Mouse (Mus musculus) CD8-positive naive resting alpha-beta T cell, adult 57 days (primary cell): Measurements from ENCODE around the gene Ppp2ca. TPM values are rescaled to one million over a fixed set of nuclear protein-coding genes. Genes with fewer than 3 reads are reported as not detected.

Experiments
- total RNA-seq: library from RNA; stranded (reverse); gene quantifications from one replicate; pipeline ENCODE4 v1.2.4, GENCODE M21; 2023

Ppp2ca gene
- total RNA-seq, result 96.9 TPM

GRCm38 (mm10) chr11:52098398-52098946 is at the start of gene Ppp2ca:
Gene Ppp2ca, plus strand, starts transcription at chr11:52098681.

GRCm38 (mm10) chr11:52145428-52145827 is 46.9 kb downstream of the Ppp2ca start, which contains the start of gene Olfr1373:
Gene Olfr1373, minus strand, starts transcription at chr11:52145528.

Other genes with a start within 250 kb of the Ppp2ca start
- gene Jade2, start 241.0 kb upstream of the Ppp2ca start, total RNA-seq, result 67.8 TPM
- gene Cdkn2aipnl, start 131.0 kb upstream of the Ppp2ca start, total RNA-seq, result 43.7 TPM
- gene Ube2b, start 97.9 kb upstream of the Ppp2ca start, total RNA-seq, result 198 TPM
- 1.7 TPM for gene Cdkl3, start 94.5 kb upstream of the Ppp2ca start, total RNA-seq
- not detected for gene Olfr1373, start 46.8 kb downstream of the Ppp2ca start, total RNA-seq
- gene Olfr1371, start 115.3 kb downstream of the Ppp2ca start, total RNA-seq, result not detected
- gene Skp1a, start 133.3 kb downstream of the Ppp2ca start, total RNA-seq, result 194 TPM
- 1,216 TPM for gene Tcf7, start 184.3 kb downstream of the Ppp2ca start, total RNA-seq